Mouse (Mus musculus) liver, embryonic 15.5 days (tissue): ENCODE results near the gene Dnajc27. TPM values are rescaled to one million over a fixed set of nuclear protein-coding genes. Genes with fewer than 3 reads are reported as not detected.

Experiments
- ATAC-seq: fragments of 200-750 bp; cut with Nextera tagmentation; 2 replicates; pipeline ENCODE4 v1.8.0; 2017; ENCODE audit warnings: moderate number of reproducible peaks, mild to moderate bottlenecking, moderate library complexity; ENCODE audit not compliant: insufficient read depth
- H3K27ac ChIP-seq: fragments of 300-500 bp; sonication (generic); replicated peaks from 2 replicates; pipeline ENCODE4 v1.5.1; 2015; ENCODE audit warnings: mild to moderate bottlenecking, inconsistent platforms
- H3K27me3 ChIP-seq: fragments of 300-500 bp; sonication (generic); 2 replicates; pipeline ENCODE4 v1.6.1; 2015; ENCODE audit warnings: mild to moderate bottlenecking, inconsistent platforms
- H3K36me3 ChIP-seq: fragments of 300-500 bp; sonication (generic); replicated peaks from 2 replicates; pipeline ENCODE4 v1.6.1; 2015; ENCODE audit warnings: moderate library complexity, mild to moderate bottlenecking, inconsistent platforms
- H3K4me1 ChIP-seq: fragments of 300-500 bp; sonication (generic); replicated peaks from 2 replicates; pipeline ENCODE4 v1.6.1; 2015; ENCODE audit warnings: inconsistent platforms
- H3K4me2 ChIP-seq: fragments of 300-500 bp; sonication (generic); 2 replicates; pipeline ENCODE4 v1.6.1; 2015; ENCODE audit warnings: moderate library complexity, mild to moderate bottlenecking, inconsistent platforms
- H3K4me3 ChIP-seq: fragments of 300-500 bp; sonication (generic); replicated peaks from 2 replicates; pipeline ENCODE4 v1.5.1; 2015; ENCODE audit warnings: mild to moderate bottlenecking, inconsistent platforms
- H3K9ac ChIP-seq: fragments of 300-500 bp; sonication (generic); 2 replicates; pipeline ENCODE4 v1.6.1; 2015; ENCODE audit warnings: moderate library complexity, mild to moderate bottlenecking, inconsistent platforms
- H3K9me3 ChIP-seq: fragments of 300-500 bp; sonication (generic); replicated peaks from 2 replicates; pipeline ENCODE4 v1.6.1; 2016; ENCODE audit warnings: inconsistent platforms
- WGBS: fragments of 180-500 bp; shearing (Covaris S2); methylation state at CpG from one replicate; pipeline ENCODE4 v1.1.7; 2015; ENCODE audit warnings: mixed read lengths; ENCODE audit not compliant: insufficient replicate concordance; 5-methylcytosine and 5-hydroxymethylcytosine counted together
- polyA plus RNA-seq: library from polyadenylated mRNA; unstranded; fragments of >200 nt; fragmentation: Nextera tagmentation; extraction: Ambion mirVana; gene quantifications from 2 replicates; pipeline ENCODE4 v1.2.1, GENCODE M21; 2015

Gene Dnajc27
- polyA plus RNA-seq, 1 experiment from 2014 or later = 1.2 TPM

GRCm38 (mm10) chr12:4054845-4055244, 27.5 kb upstream of the Dnajc27 start:
- 31% methylated on average over 4 of the region's 4 CpGs for WGBS
- H3K27me3 ChIP-seq = no peaks in the 10 kb centered on the region
- H3K9me3 ChIP-seq = no peaks in the 10 kb centered on the region
- H3K27ac ChIP-seq = no peak overlapping the region
- no peak overlapping the region for H3K4me2 ChIP-seq
- no peak overlapping the region for H3K4me3 ChIP-seq
- H3K9ac ChIP-seq = no peak overlapping the region
- no peaks in the 10 kb centered on the region for H3K4me1 ChIP-seq
- ATAC-seq = no peak
- H3K36me3 ChIP-seq = no peaks in the 10 kb centered on the region

GRCm38 (mm10) chr12:4058321-4058720, 24.1 kb upstream of the Dnajc27 start:
- Histone ChIP-seq H3K4me1 (no peaks in the 10 kb centered on the region; the same call in 1 of the 2 replicates), H3K27ac (no peak overlapping the region), H3K4me3 (no peak overlapping the region), H3K27me3 (no peaks in the 10 kb centered on the region), H3K9me3 (no peaks in the 10 kb centered on the region), H3K36me3 (no peaks in the 10 kb centered on the region), H3K4me2 (no peak overlapping the region), H3K9ac (no peak overlapping the region)
- no peak for ATAC-seq
- 58% methylated on average over 9 of the region's 9 CpGs for WGBS

- H3K4me3 ChIP-seq = no peak overlapping the region
- H3K9ac ChIP-seq = no peak overlapping the region
- 56% methylated on average over 4 of the region's 4 CpGs for WGBS
- H3K27ac ChIP-seq = no peak overlapping the region
- H3K9me3 ChIP-seq = no peaks in the 10 kb centered on the region
- no peak for ATAC-seq
- no peaks in the 10 kb centered on the region for H3K36me3 ChIP-seq
- no peak overlapping the region for H3K4me2 ChIP-seq
- no peaks in the 10 kb centered on the region; the same call in 1 of the 2 replicates for H3K4me1 ChIP-seq
- no peaks in the 10 kb centered on the region for H3K27me3 ChIP-seq
Measured at GRCm38 (mm10) chr12:4059683-4060082, 22.7 kb upstream of the Dnajc27 start.

- H3K36me3 ChIP-seq = no peaks in the 10 kb centered on the region
- ATAC-seq = no peak
- H3K27ac ChIP-seq = no peak overlapping the region
- H3K9me3 ChIP-seq = no peaks in the 10 kb centered on the region
- WGBS = 70% methylated on average over 2 of the region's 2 CpGs
- H3K4me2 ChIP-seq = no peak overlapping the region
- H3K4me3 ChIP-seq = no peak overlapping the region
- no peak overlapping the region for H3K9ac ChIP-seq
- H3K4me1 ChIP-seq = peaks cover 15% of the 10 kb centered on the region
- no peaks in the 10 kb centered on the region for H3K27me3 ChIP-seq
Measured at GRCm38 (mm10) chr12:4065498-4065897, 16.9 kb upstream of the Dnajc27 start.

- Histone ChIP-seq H3K36me3 (no peaks in the 10 kb centered on the region), H3K9ac (no peak overlapping the region), H3K4me3 (no peak overlapping the region), H3K27me3 (no peaks in the 10 kb centered on the region), H3K27ac (no peak overlapping the region), H3K9me3 (no peaks in the 10 kb centered on the region), H3K4me2 (no peak overlapping the region), H3K4me1 (peaks cover 15% of the 10 kb centered on the region)
- no peak for ATAC-seq
- 32% methylated on average over 8 of the region's 8 CpGs for WGBS
Measured at GRCm38 (mm10) chr12:4065944-4066343, 16.4 kb upstream of the Dnajc27 start.

- H3K9me3 ChIP-seq = no peaks in the 10 kb centered on the region
- no peaks in the 10 kb centered on the region for H3K36me3 ChIP-seq
- WGBS = 64% methylated on average over 6 of the region's 6 CpGs
- H3K4me2 ChIP-seq = no peak overlapping the region
- peaks cover 15% of the 10 kb centered on the region for H3K4me1 ChIP-seq
- no peak for ATAC-seq
- no peak overlapping the region for H3K4me3 ChIP-seq
- H3K27ac ChIP-seq = no peak overlapping the region
- H3K27me3 ChIP-seq = no peaks in the 10 kb centered on the region
- H3K9ac ChIP-seq = no peak overlapping the region
Measured at GRCm38 (mm10) chr12:4066681-4067459, 15.5 kb upstream of the Dnajc27 start.

GRCm38 (mm10) chr12:4068551-4068950, 13.8 kb upstream of the Dnajc27 start:
- Histone ChIP-seq H3K36me3 (no peaks in the 10 kb centered on the region), H3K4me3 (no peak overlapping the region), H3K4me2 (no peak overlapping the region), H3K27me3 (0 out of 2 replicates have a peak, but pooled peaks cover 6% of the 10 kb centered on the region), H3K27ac (no peak overlapping the region), H3K9ac (no peak overlapping the region), H3K9me3 (no peaks in the 10 kb centered on the region), H3K4me1 (peaks cover 15% of the 10 kb centered on the region)
- 77% methylated on average over 4 of the region's 4 CpGs for WGBS
- ATAC-seq = no peak

GRCm38 (mm10) chr12:4071671-4072070, 10.7 kb upstream of the Dnajc27 start:
- no peak overlapping the region for H3K9ac ChIP-seq
- H3K9me3 ChIP-seq = no peaks in the 10 kb centered on the region
- no peak overlapping the region for H3K27ac ChIP-seq
- H3K27me3 ChIP-seq = 0 out of 2 replicates have a peak, but pooled peaks cover 6% of the 10 kb centered on the region
- no peak overlapping the region for H3K4me3 ChIP-seq
- 74% methylated on average over 9 of the region's 9 CpGs for WGBS
- no peaks in the 10 kb centered on the region for H3K4me1 ChIP-seq
- H3K4me2 ChIP-seq = no peak overlapping the region
- ATAC-seq = no peak
- H3K36me3 ChIP-seq = no peaks in the 10 kb centered on the region

GRCm38 (mm10) chr12:4075407-4075806, 7.0 kb upstream of the Dnajc27 start:
- H3K27me3 ChIP-seq = 0 out of 2 replicates have a peak, but pooled peaks cover 6% of the 10 kb centered on the region
- no peaks in the 10 kb centered on the region for H3K36me3 ChIP-seq
- no peak overlapping the region for H3K9ac ChIP-seq
- no peak overlapping the region for H3K4me2 ChIP-seq
- ATAC-seq = no peak
- H3K4me3 ChIP-seq = no peak overlapping the region
- H3K27ac ChIP-seq = no peak overlapping the region
- H3K4me1 ChIP-seq = no peaks in the 10 kb centered on the region
- H3K9me3 ChIP-seq = no peaks in the 10 kb centered on the region
- 50% methylated on average over 8 of the region's 8 CpGs for WGBS

- no peak for ATAC-seq
- no peaks in the 10 kb centered on the region for H3K9me3 ChIP-seq
- H3K4me3 ChIP-seq = no peak overlapping the region
- H3K36me3 ChIP-seq = no peaks in the 10 kb centered on the region
- no peaks in the 10 kb centered on the region for H3K4me1 ChIP-seq
- H3K27me3 ChIP-seq = 0 out of 2 replicates have a peak, but pooled peaks cover 6% of the 10 kb centered on the region
- no peak overlapping the region for H3K4me2 ChIP-seq
- H3K27ac ChIP-seq = no peak overlapping the region
- no peak overlapping the region for H3K9ac ChIP-seq
Measured at GRCm38 (mm10) chr12:4076383-4076782, 6.0 kb upstream of the Dnajc27 start.

- H3K4me1 ChIP-seq = peaks cover 14% of the 10 kb centered on the region
- H3K27ac ChIP-seq = no peak overlapping the region
- no peak for ATAC-seq
- no peak overlapping the region for H3K9ac ChIP-seq
- WGBS = 40% methylated on average over 1 of the region's 1 CpGs
- no peaks in the 10 kb centered on the region for H3K36me3 ChIP-seq
- H3K9me3 ChIP-seq = no peaks in the 10 kb centered on the region
- H3K27me3 ChIP-seq = no peaks in the 10 kb centered on the region
- H3K4me3 ChIP-seq = no peak overlapping the region
- no peak overlapping the region for H3K4me2 ChIP-seq
Measured at GRCm38 (mm10) chr12:4078069-4078468, 4.3 kb upstream of the Dnajc27 start.

GRCm38 (mm10) chr12:4080311-4080710, 2.1 kb upstream of the Dnajc27 start:
- no peak for ATAC-seq
- Histone ChIP-seq H3K27me3 (no peaks in the 10 kb centered on the region), H3K9me3 (no peaks in the 10 kb centered on the region), H3K9ac (no peak overlapping the region), H3K4me1 (peaks cover 18% of the 10 kb centered on the region), H3K4me2 (no peak overlapping the region), H3K4me3 (no peak overlapping the region), H3K36me3 (no peaks in the 10 kb centered on the region), H3K27ac (no peak overlapping the region)
- WGBS = 0% methylated on average over 2 of the region's 2 CpGs
